Mouse (Mus musculus) testis, adult 2 months (tissue): ENCODE measurements at regions not wholly inside any gene's neighbourhood (a gene's known extent, or its start where the extent isn't known, plus 50 kb on each side); places are given as distances from the start of the nearest gene placed in this dataset.
A peak's percentile ranks its signal among the peaks of the same experiment; 100 is the strongest.

Source experiments
- H3K27ac ChIP-seq: fragments of 200-500 bp; 2 replicates; pipeline ENCODE4 v1.5.1; 2012; ENCODE audit warnings: low read depth, low read length; ENCODE audit not compliant: control insufficient read depth, insufficient read depth
- H3K27me3 ChIP-seq: fragments of 200-500 bp; 2 replicates; pipeline ENCODE4 v1.6.1; 2012; ENCODE audit warnings: mild to moderate bottlenecking, low read length, moderate library complexity; ENCODE audit not compliant: control insufficient read depth, insufficient read depth
- H3K36me3 ChIP-seq: fragments of 200-500 bp; 2 replicates; pipeline ENCODE4 v1.6.1; 2012; ENCODE audit warnings: mild to moderate bottlenecking, low read length; ENCODE audit not compliant: control insufficient read depth, insufficient read depth
- H3K4me1 ChIP-seq: fragments of 200-500 bp; 2 replicates; pipeline ENCODE4 v1.6.1; 2012; ENCODE audit warnings: low read length; ENCODE audit not compliant: control insufficient read depth, insufficient read depth
- H3K4me3 ChIP-seq: fragments of 200-500 bp; 2 replicates; pipeline ENCODE4 v1.5.1; 2012; ENCODE audit warnings: low read depth, mild to moderate bottlenecking, low read length, moderate library complexity, mixed read lengths; ENCODE audit not compliant: control insufficient read depth
- CTCF ChIP-seq: fragments of 200-500 bp; IDR thresholded peaks from 2 replicates; pipeline ENCODE4 v1.5.1; 2012; ENCODE audit warnings: low read depth, mild to moderate bottlenecking, inconsistent platforms, low read length, moderate library complexity; ENCODE audit not compliant: control insufficient read depth, insufficient read depth, insufficient replicate concordance
- POLR2A ChIP-seq: fragments of 200-500 bp; IDR thresholded peaks from 2 replicates; pipeline ENCODE4 v1.6.1; 2012; ENCODE audit warnings: low read depth, mild to moderate bottlenecking, inconsistent platforms, low read length, moderate library complexity; ENCODE audit not compliant: control insufficient read depth

DNA sequence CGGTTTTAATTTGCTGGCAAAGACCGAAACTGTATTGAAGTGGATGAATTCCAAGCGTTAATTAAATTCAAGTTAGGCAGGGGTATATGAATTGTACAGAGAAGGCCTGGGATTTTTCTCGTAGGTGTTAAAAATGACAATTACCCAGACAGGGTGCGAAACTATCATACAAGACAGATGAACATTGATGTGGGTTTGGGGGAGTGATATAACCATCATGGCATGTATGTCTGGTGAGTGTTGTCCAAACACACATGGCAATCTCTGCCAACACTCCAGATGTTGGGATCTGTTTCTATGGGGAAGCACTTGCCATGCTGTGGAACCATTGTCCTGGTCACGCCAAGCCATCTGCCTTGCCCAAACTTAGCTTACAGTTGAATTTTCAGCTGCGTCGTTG, 107.8 kb downstream of the Gja1 start:
- H3K4me1 ChIP-seq = no peaks in the 10 kb centered on the region
- H3K27ac ChIP-seq = peak overlapping the region; percentile 57
- no peaks in the 10 kb centered on the region for H3K36me3 ChIP-seq
- TF ChIP-seq CTCF = no peak
- no peak for TF ChIP-seq POLR2A
- H3K27me3 ChIP-seq = no peaks in the 10 kb centered on the region
- H3K4me3 ChIP-seq = no peak overlapping the region

GRCm38 (mm10) chr10:56485746-56486145, 108.6 kb downstream of the Gja1 start:
- Histone ChIP-seq H3K27me3 (no peaks in the 10 kb centered on the region), H3K4me1 (no peaks in the 10 kb centered on the region), H3K36me3 (no peaks in the 10 kb centered on the region), H3K27ac (peak overlapping the region; percentile 82), H3K4me3 (no peak overlapping the region)
- TF ChIP-seq CTCF = no peak
- TF ChIP-seq POLR2A = no peak

DNA sequence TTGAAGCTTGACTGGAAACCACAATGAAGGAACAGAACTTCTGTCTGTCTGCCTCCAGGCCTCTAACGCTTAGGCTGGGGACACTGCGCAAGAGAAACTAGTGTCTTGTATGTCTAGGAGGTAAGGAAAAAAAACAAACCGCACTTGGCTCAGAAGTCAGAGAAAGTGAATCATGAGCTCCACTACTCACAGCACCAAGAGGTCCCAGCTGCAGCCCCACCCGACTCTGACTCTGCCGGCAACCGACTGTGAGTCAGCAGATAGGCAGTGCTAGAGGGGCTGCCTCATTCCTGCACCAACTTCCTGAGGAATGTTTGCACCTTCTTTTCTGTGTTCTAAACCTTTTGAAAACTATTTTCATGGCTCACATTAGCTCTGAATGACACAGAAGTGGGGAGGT, 109.5 kb downstream of the Gja1 start:
- no peaks in the 10 kb centered on the region for H3K4me1 ChIP-seq
- no peaks in the 10 kb centered on the region for H3K36me3 ChIP-seq
- peak overlapping the region; percentile 81 for H3K27ac ChIP-seq
- TF ChIP-seq CTCF = no peak
- no peak for TF ChIP-seq POLR2A
- no peaks in the 10 kb centered on the region for H3K27me3 ChIP-seq
- H3K4me3 ChIP-seq = no peak overlapping the region

DNA sequence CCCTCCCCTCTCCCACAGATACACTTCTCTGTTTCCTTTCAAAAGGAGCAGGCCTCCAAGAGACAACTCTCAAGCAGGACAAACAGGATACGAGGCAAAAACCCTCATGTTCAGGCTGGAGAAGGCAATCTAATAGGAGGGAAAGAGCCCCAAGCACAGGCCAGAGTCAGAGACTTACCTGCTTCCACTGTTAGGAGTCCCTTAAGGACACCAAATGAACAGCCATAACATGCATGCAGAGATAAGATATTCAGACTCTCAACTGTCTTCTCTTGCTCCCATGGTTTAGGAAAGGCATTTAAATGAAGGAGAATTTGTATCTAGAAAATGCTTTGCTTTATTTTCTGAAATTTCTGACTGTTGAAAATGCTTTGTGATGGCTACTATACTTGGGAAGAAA, 116.3 kb downstream of the Gja1 start:
- no peaks in the 10 kb centered on the region for H3K4me1 ChIP-seq
- no peak overlapping the region for H3K4me3 ChIP-seq
- no peaks in the 10 kb centered on the region for H3K36me3 ChIP-seq
- no peak for TF ChIP-seq POLR2A
- TF ChIP-seq CTCF = no peak
- no peaks in the 10 kb centered on the region for H3K27me3 ChIP-seq
- H3K27ac ChIP-seq = no peak overlapping the region

GRCm38 (mm10) chr10:56495352-56495751, 118.2 kb downstream of the Gja1 start:
- Histone ChIP-seq H3K27ac (no peak overlapping the region), H3K4me1 (no peaks in the 10 kb centered on the region), H3K36me3 (no peaks in the 10 kb centered on the region), H3K4me3 (no peak overlapping the region), H3K27me3 (no peaks in the 10 kb centered on the region)
- TF ChIP-seq CTCF (no peak), POLR2A (no peak)

- no peaks in the 10 kb centered on the region for H3K36me3 ChIP-seq
- TF ChIP-seq POLR2A = no peak
- TF ChIP-seq CTCF = no peak
Observed at GRCm38 (mm10) chr10:56519041-56519440, 141.9 kb downstream of the Gja1 start.

DNA sequence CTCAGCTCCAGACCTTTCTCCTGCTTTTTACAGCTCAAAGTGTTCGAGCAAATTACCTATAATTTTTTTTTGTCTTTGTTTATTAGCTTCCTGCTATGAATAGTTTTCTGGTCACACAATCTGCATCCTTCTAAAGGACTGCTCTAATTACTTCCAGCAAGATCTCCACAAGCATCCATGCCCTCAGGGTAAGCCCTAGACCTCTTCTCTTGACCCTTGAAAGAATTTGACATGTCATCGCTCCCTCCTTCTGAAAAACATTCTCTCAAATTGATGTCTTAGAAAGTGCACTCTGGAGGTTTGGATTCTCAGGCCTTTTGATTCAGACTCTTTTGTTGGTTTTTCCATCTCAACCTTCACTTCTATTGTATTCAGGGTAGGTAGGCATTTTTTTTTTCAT, 148.7 kb downstream of the Gja1 start:
- H3K27me3 ChIP-seq = no peaks in the 10 kb centered on the region
- H3K27ac ChIP-seq = no peak overlapping the region
- TF ChIP-seq CTCF = no peak
- TF ChIP-seq POLR2A = no peak
- no peak overlapping the region for H3K4me3 ChIP-seq
- H3K36me3 ChIP-seq = no peaks in the 10 kb centered on the region
- H3K4me1 ChIP-seq = no peaks in the 10 kb centered on the region

More at GRCm38 (mm10) chr10:56519041-56519440, 141.9 kb downstream of the Gja1 start:
- Histone ChIP-seq H3K4me3 (no peak overlapping the region), H3K4me1 (no peaks in the 10 kb centered on the region), H3K27ac (no peak overlapping the region), H3K27me3 (no peaks in the 10 kb centered on the region)

- no peaks in the 10 kb centered on the region for H3K36me3 ChIP-seq
- H3K4me1 ChIP-seq = no peaks in the 10 kb centered on the region
- no peak overlapping the region for H3K4me3 ChIP-seq
- no peak for TF ChIP-seq CTCF
- TF ChIP-seq POLR2A = no peak
- no peaks in the 10 kb centered on the region for H3K27me3 ChIP-seq
- peak overlapping the region; percentile 51 for H3K27ac ChIP-seq
Observed at GRCm38 (mm10) chr10:56537091-56537490, 160.0 kb downstream of the Gja1 start.
